In the genomic region with DNA sequence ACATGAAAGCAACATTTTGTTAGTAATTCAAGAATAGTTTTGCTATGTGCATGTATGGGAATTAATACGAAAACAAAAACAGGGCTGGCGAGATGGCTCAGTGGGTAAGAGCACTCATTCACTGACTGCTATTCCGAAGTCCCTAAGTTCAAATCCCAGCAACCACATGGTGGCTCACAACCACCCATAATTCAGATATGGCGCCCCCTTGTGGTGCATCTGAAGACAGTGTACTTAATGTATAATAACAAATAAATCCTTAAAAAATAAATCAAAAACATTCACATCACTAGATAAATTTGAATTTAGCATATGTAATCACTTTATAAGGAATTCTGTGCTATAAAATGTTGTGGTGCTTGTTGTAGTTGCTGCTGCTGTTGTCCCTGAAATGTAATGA, we compare ENCODE assay signal across 12 mouse cellular contexts.
DNase-seq lines count a peak whose midpoint lies in the region; ATAC-seq and TF ChIP-seq lines count a peak whose summit lies in the region.
"Had no signal": no experiment of that assay in that cellular context is flagged by ENCODE, and none has a peak within 500 bp of the region (broad histone marks: within the 10 kb centered on the region; RNA-seq: fewer than 3 reads in every experiment).

No protein-coding gene starts in this region.

- WGBS in cerebellum, adult 2 months = 86% methylated on average over 4 of the region's 4 CpGs
- WGBS in hindbrain, embryonic 16.5 days = 77% methylated on average over 4 of the region's 4 CpGs

- H3K9me3 ChIP-seq in hindbrain, embryonic 16.5 days (ENCODE audit: control insufficient read depth, low read length) = no peaks in the 10 kb centered on the region
- H3K9me3 ChIP-seq: embryonic facial prominence, embryonic 13.5 days; limb, embryonic 12.5 days; stomach, embryonic 15.5 days had no signal

- no peaks in the 10 kb centered on the region for H3K4me1 ChIP-seq in cerebellum, adult 2 months (ENCODE audit: control insufficient read depth, insufficient read depth, low read length)
- H3K4me1 ChIP-seq in hindbrain, embryonic 16.5 days (ENCODE audit: control insufficient read depth, insufficient read depth, low read depth, low read length) = no peaks in the 10 kb centered on the region
- H3K4me1 ChIP-seq: embryonic facial prominence, embryonic 13.5 days; stomach, embryonic 15.5 days had no signal

- no peak overlapping the region for H3K27ac ChIP-seq in cerebellum, adult 2 months (ENCODE audit: insufficient read depth, low read length)
- H3K27ac ChIP-seq in layer of hippocampus, adult 2 months = no peak overlapping the region
- no peak overlapping the region for H3K27ac ChIP-seq in hindbrain, embryonic 16.5 days (ENCODE audit: low read depth, low read length)
- H3K27ac ChIP-seq: limb, embryonic 12.5 days had no signal

- TF ChIP-seq POLR2A in cerebellum, adult 2 months (IDR thresholded peaks at IDR 0.05; ENCODE audit: borderline replicate concordance, insufficient read depth, low read length) = no peak

- H3K4me2 ChIP-seq in hindbrain, embryonic 16.5 days (ENCODE audit: low read length) = no peak overlapping the region
- H3K4me2 ChIP-seq: embryonic facial prominence, embryonic 13.5 days; limb, embryonic 12.5 days; stomach, embryonic 15.5 days had no signal

- peak; percentile 3; the same call in 1 of the 2 replicates for TF ChIP-seq CTCF in cerebellum, adult 2 months (IDR thresholded peaks at IDR 0.05; ENCODE audit: borderline replicate concordance, insufficient read depth, low read depth, low read length)
- TF ChIP-seq CTCF in layer of hippocampus, adult 2 months (conservative IDR thresholded peaks at IDR 0.05) = peak; percentile 76

- no peaks in the 10 kb centered on the region for H3K36me3 ChIP-seq in hindbrain, embryonic 16.5 days (ENCODE audit: control insufficient read depth, insufficient read depth, low read length)
- H3K36me3 ChIP-seq: embryonic facial prominence, embryonic 13.5 days; limb, embryonic 12.5 days; stomach, embryonic 15.5 days had no signal

- ATAC-seq in hindbrain, embryonic 16.5 days = no peak

- no peaks in the 10 kb centered on the region; the same call in 1 of the 2 replicates for H3K27me3 ChIP-seq in cerebellum, adult 2 months (ENCODE audit: control insufficient read depth, insufficient read depth, low read length)
- no peaks in the 10 kb centered on the region for H3K27me3 ChIP-seq in hindbrain, embryonic 16.5 days (replicated peaks; ENCODE audit: control insufficient read depth, insufficient read depth, low read length)
- H3K27me3 ChIP-seq: embryonic facial prominence, embryonic 13.5 days; limb, embryonic 12.5 days; stomach, embryonic 15.5 days had no signal

- no peak overlapping the region for H3K4me3 ChIP-seq in cerebellum, adult 2 months (replicated peaks; ENCODE audit: insufficient read depth, low read depth, low read length)
- H3K4me3 ChIP-seq in layer of hippocampus, adult 2 months = no peak overlapping the region
- no peak overlapping the region for H3K4me3 ChIP-seq in hindbrain, embryonic 16.5 days (ENCODE audit: low read length)
- H3K4me3 ChIP-seq: embryonic facial prominence, embryonic 13.5 days; limb, embryonic 12.5 days; stomach, embryonic 15.5 days had no signal

- H3K9ac ChIP-seq in hindbrain, embryonic 16.5 days (ENCODE audit: low read depth, low read length) = no peak overlapping the region
- H3K9ac ChIP-seq: embryonic facial prominence, embryonic 13.5 days; limb, embryonic 12.5 days; stomach, embryonic 15.5 days had no signal

- no peak for DNase-seq in cerebellum, adult 2 months
- DNase-seq in cerebellum, adult 11-12 months = no peak
- DNase-seq in layer of hippocampus, adult 2 months (ENCODE audit: low spot score in 2 of 2) = no peak
- DNase-seq in layer of hippocampus, postnatal 25 days (ENCODE audit: extremely low spot score in 1 of 2, low spot score in 1 of 2) = no peak
- peak; percentile 36 for DNase-seq in CD4-positive helper T cell, adult 2 months (ENCODE audit: low read depth, low spot score)
- peak; percentile 17 for DNase-seq in brain, adult 2 months (ENCODE audit: low read depth, low spot score)
- no peak for DNase-seq in cerebellum, adult 8-10 months
- DNase-seq: heart, postnatal 10 days had no signal

Comparison
In these comparisons a context has a peak if more than half of its experiments do, and no peak if none do; other contexts are left out.
1. DNase-seq: peak in CD4-positive helper T cell, adult 2 months (single experiment) and brain, adult 2 months (single experiment); none in cerebellum, adult 2 months (0 of 2), cerebellum, adult 11-12 months (single experiment), layer of hippocampus, adult 2 months (0 of 2), layer of hippocampus, postnatal 25 days (0 of 2) and cerebellum, adult 8-10 months (single experiment).